Mouse (Mus musculus) heart, embryonic 14.5 days (tissue): ENCODE measurements around the gene Tnfrsf12a. TPM values are rescaled to one million over a fixed set of nuclear protein-coding genes. Genes with fewer than 3 reads are reported as not detected.

ENCODE experiments used
- ATAC-seq: fragments of 200-750 bp; cut with Nextera tagmentation; 2 replicates; pipeline ENCODE4 v1.8.0; 2017; ENCODE audit warnings: low read depth, moderate TSS enrichment; ENCODE audit not compliant: insufficient number of reproducible peaks, insufficient read depth, low FRiP score
- H3K27ac ChIP-seq, 2 experiments: fragments of 200-500 bp in 1 of 2; fragments of 300-500 bp in 1 of 2; sonication (generic) in 1 of 2; replicated peaks in 1 of 2; 2 replicates each; pipeline ENCODE4 v1.5.1; 2012 to 2014; ENCODE audit warnings: low read depth in 2 of 2, low read length in 2 of 2, control low read depth in 1 of 2, mild to moderate bottlenecking in 1 of 2, mixed read lengths in 1 of 2; ENCODE audit not compliant: control insufficient read depth in 1 of 2, insufficient read depth in 1 of 2
- H3K27me3 ChIP-seq: fragments of 300-500 bp; sonication (generic); 2 replicates; pipeline ENCODE4 v1.6.1; 2014; ENCODE audit warnings: mild to moderate bottlenecking, low read length, control low read depth; ENCODE audit not compliant: control insufficient read depth, insufficient read depth
- H3K36me3 ChIP-seq: fragments of 300-500 bp; sonication (generic); 2 replicates; pipeline ENCODE4 v1.6.1; 2014; ENCODE audit warnings: mild to moderate bottlenecking, control low read depth, low read length, mixed read lengths; ENCODE audit not compliant: control insufficient read depth, insufficient read depth
- H3K4me1 ChIP-seq, 2 experiments: fragments of 200-500 bp in 1 of 2; fragments of 300-500 bp in 1 of 2; sonication (generic) in 1 of 2; 2 replicates each; pipeline ENCODE4 v1.6.1; 2012 to 2014; ENCODE audit warnings: low read length in 2 of 2, control low read depth in 1 of 2, mixed read lengths in 1 of 2; ENCODE audit not compliant: control insufficient read depth in 2 of 2, insufficient read depth in 2 of 2
- H3K4me2 ChIP-seq: fragments of 300-500 bp; sonication (generic); 2 replicates; pipeline ENCODE4 v1.6.1; 2014; ENCODE audit warnings: mild to moderate bottlenecking, low read length
- H3K4me3 ChIP-seq, 2 experiments: fragments of 200-500 bp in 1 of 2; fragments of 300-500 bp in 1 of 2; sonication (generic) in 1 of 2; 2 replicates each; pipeline ENCODE4 v1.5.1; 2012 to 2014; ENCODE audit warnings: low read length in 2 of 2, mild to moderate bottlenecking in 2 of 2, control low read depth in 1 of 2, low read depth in 1 of 2, moderate library complexity in 1 of 2; ENCODE audit not compliant: control insufficient read depth in 1 of 2, insufficient read depth in 1 of 2
- H3K9ac ChIP-seq: fragments of 300-500 bp; sonication (generic); 2 replicates; pipeline ENCODE4 v1.6.1; 2014; ENCODE audit warnings: mild to moderate bottlenecking, low read length
- H3K9me3 ChIP-seq: fragments of 300-500 bp; sonication (generic); 2 replicates; pipeline ENCODE4 v1.6.1; 2016; ENCODE audit warnings: low read length, control low read depth; ENCODE audit not compliant: control insufficient read depth
- WGBS: fragments of 180-500 bp; shearing (Covaris S2); extraction: QIAGEN DNeasy Blood & Tissue Kit; methylation state at CpG from one replicate; pipeline ENCODE4 v1.1.7; 2014; 5-methylcytosine and 5-hydroxymethylcytosine counted together
- polyA plus RNA-seq: library from polyadenylated mRNA; unstranded; fragments of >200 nt; fragmentation: Nextera tagmentation; extraction: Ambion mirVana; gene quantifications from 2 replicates; pipeline ENCODE4 v1.2.1, GENCODE M21; 2014

The Tnfrsf12a gene
- polyA plus RNA-seq, 1 experiment from 2014 or later: 114 TPM

GRCm38 (mm10) chr17:23717003-23717402, 39.7 kb upstream of the Tnfrsf12a start:
- Histone ChIP-seq H3K9me3 (no peaks in the 10 kb centered on the region), H3K4me1 (no peaks in the 10 kb centered on the region), H3K27me3 (no peaks in the 10 kb centered on the region), H3K4me3 (no peak overlapping the region), H3K4me2 (no peak overlapping the region), H3K9ac (no peak overlapping the region), H3K27ac (no peak overlapping the region), H3K36me3 (no peaks in the 10 kb centered on the region)
- 35% methylated on average over 2 of the region's 2 CpGs for WGBS
- no peak for ATAC-seq

- Histone ChIP-seq H3K27ac (no peak overlapping the region), H3K4me3 (no peak overlapping the region), H3K9me3 (no peaks in the 10 kb centered on the region), H3K4me2 (no peak overlapping the region), H3K27me3 (peaks cover 19% of the 10 kb centered on the region; the same call in 1 of the 2 replicates), H3K36me3 (no peaks in the 10 kb centered on the region), H3K9ac (no peak overlapping the region), H3K4me1 (no peaks in the 10 kb centered on the region)
- WGBS: 0% methylated on average over 3 of the region's 3 CpGs
- no peak for ATAC-seq
Observed at GRCm38 (mm10) chr17:23706212-23706611, 28.9 kb upstream of the Tnfrsf12a start.

- H3K4me3 ChIP-seq: no peak overlapping the region
Observed at GRCm38 (mm10) chr17:23705525-23706104, 28.3 kb upstream of the Tnfrsf12a start.

GRCm38 (mm10) chr17:23704741-23705140, 27.5 kb upstream of the Tnfrsf12a start:
- 59% methylated on average over 7 of the region's 7 CpGs for WGBS
- Histone ChIP-seq H3K4me3 (no peak overlapping the region), H3K4me2 (no peak overlapping the region), H3K4me1 (no peaks in the 10 kb centered on the region; a peak in 1 of 4 replicates), H3K27ac (no peak overlapping the region), H3K9me3 (no peaks in the 10 kb centered on the region), H3K27me3 (peaks cover 24% of the 10 kb centered on the region; the same call in 1 of the 2 replicates), H3K36me3 (no peaks in the 10 kb centered on the region), H3K9ac (no peak overlapping the region)
- ATAC-seq: no peak

More at GRCm38 (mm10) chr17:23705525-23706104, 28.3 kb upstream of the Tnfrsf12a start:
- peaks cover 23% of the 10 kb centered on the region; the same call in 1 of the 2 replicates for H3K27me3 ChIP-seq
- no peaks in the 10 kb centered on the region for H3K4me1 ChIP-seq
- no peak overlapping the region for H3K4me2 ChIP-seq
- no peak overlapping the region for H3K27ac ChIP-seq
- no peak for ATAC-seq
- WGBS: 65% methylated on average over 7 of the region's 7 CpGs
- H3K9me3 ChIP-seq: no peaks in the 10 kb centered on the region
- no peaks in the 10 kb centered on the region for H3K36me3 ChIP-seq
- no peak overlapping the region for H3K9ac ChIP-seq

- no peak overlapping the region for H3K27ac ChIP-seq
- H3K9me3 ChIP-seq: no peaks in the 10 kb centered on the region
- peaks cover 36% of the 10 kb centered on the region for H3K27me3 ChIP-seq
- H3K36me3 ChIP-seq: no peaks in the 10 kb centered on the region
- H3K9ac ChIP-seq: no peak overlapping the region
- 73% methylated on average over 9 of the region's 9 CpGs for WGBS
- peaks cover 2 to 6% of the 10 kb centered on the region in 2 experiments; a peak in 2 of 4 replicates for H3K4me1 ChIP-seq
- H3K4me2 ChIP-seq: no peak overlapping the region
- ATAC-seq: no peak
- H3K4me3 ChIP-seq: no peak overlapping the region
Observed at GRCm38 (mm10) chr17:23703301-23703700, 26.0 kb upstream of the Tnfrsf12a start.

GRCm38 (mm10) chr17:23700079-23700478, 22.8 kb upstream of the Tnfrsf12a start:
- peaks cover 2 to 6% of the 10 kb centered on the region in 2 experiments; a peak in 2 of 4 replicates for H3K4me1 ChIP-seq
- H3K27ac ChIP-seq: no peak overlapping the region
- H3K4me3 ChIP-seq: peak overlapping the region; percentile 60 to 67
- peak overlapping the region; percentile 100 for H3K4me2 ChIP-seq
- H3K9ac ChIP-seq: peak overlapping the region; percentile 70
- H3K36me3 ChIP-seq: no peaks in the 10 kb centered on the region
- H3K9me3 ChIP-seq: no peaks in the 10 kb centered on the region
- WGBS: 2% methylated on average over 26 of the region's 28 CpGs
- ATAC-seq: peak; percentile 93
- peaks cover 39% of the 10 kb centered on the region for H3K27me3 ChIP-seq

GRCm38 (mm10) chr17:23699131-23700077, 22.1 kb upstream of the Tnfrsf12a start:
- H3K27ac ChIP-seq: no peak overlapping the region
- peaks cover 2 to 6% of the 10 kb centered on the region in 2 experiments; a peak in 2 of 4 replicates for H3K4me1 ChIP-seq
- under 1% methylated on average over 71 of the region's 101 CpGs for WGBS
- no peaks in the 10 kb centered on the region for H3K9me3 ChIP-seq
- H3K4me3 ChIP-seq: peak overlapping the region; percentile 60 to 67
- H3K9ac ChIP-seq: peak overlapping the region; percentile 70
- peak overlapping the region; percentile 100 for H3K4me2 ChIP-seq
- peaks cover 37% of the 10 kb centered on the region for H3K27me3 ChIP-seq
- peak; percentile 42; the same call in 1 of the 2 replicates for ATAC-seq
- no peaks in the 10 kb centered on the region for H3K36me3 ChIP-seq
